Comparison of ENCODE assay signal across 21 mouse cellular contexts in the genomic region with DNA sequence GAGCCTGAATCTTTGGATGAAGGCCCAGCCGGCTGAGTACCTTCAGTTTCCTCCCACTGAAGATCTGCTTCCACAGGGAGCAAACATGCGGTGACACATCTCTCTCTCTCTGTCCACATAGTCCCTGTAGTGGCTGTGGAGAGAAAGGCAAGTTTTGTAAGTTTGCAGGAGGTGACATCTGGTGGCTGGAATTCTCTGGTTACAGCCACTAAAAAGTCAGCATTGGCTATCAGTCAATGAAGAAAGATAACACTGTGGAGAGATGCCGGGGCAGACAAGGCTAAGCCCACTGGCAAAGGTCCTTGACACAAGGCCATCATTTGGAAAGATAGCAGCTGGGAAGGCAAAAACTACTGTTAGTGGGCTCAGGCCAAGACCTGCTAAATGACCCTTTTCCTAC. TPM values are rescaled to one million over a fixed set of nuclear protein-coding genes. Genes with fewer than 3 reads are reported as not detected.
A peak's percentile ranks its signal among the peaks of the same experiment; 100 is the strongest.
DNase-seq lines count a peak whose midpoint lies in the region; ATAC-seq and TF ChIP-seq lines count a peak whose summit lies in the region.
"Had no signal": no experiment of that assay in that cellular context is flagged by ENCODE, and none has a peak within 500 bp of the region (broad histone marks: within the 10 kb centered on the region; RNA-seq: fewer than 3 reads in every experiment).

No protein-coding gene starts in this region.

- TF ChIP-seq CTCF in hindbrain, postnatal 0 days (IDR thresholded peaks at IDR 0.05; ENCODE audit: low read depth) = peak; percentile 60
- peak; percentile 45 for TF ChIP-seq CTCF in lung, postnatal 0 days (IDR thresholded peaks at IDR 0.05)
- no peak for TF ChIP-seq CTCF in lung, adult 2 months (IDR thresholded peaks at IDR 0.05; ENCODE audit: insufficient read depth, low read length)
- TF ChIP-seq CTCF in brain, embryonic 14.5 days (IDR thresholded peaks at IDR 0.05; ENCODE audit: borderline replicate concordance, extremely low read depth, insufficient read depth, insufficient read length) = peak; percentile 3; the same call in 1 of the 2 replicates

- 68% methylated on average over 3 of the region's 3 CpGs for WGBS in hindbrain, postnatal 0 days
- 72% methylated on average over 3 of the region's 3 CpGs for WGBS in hindbrain, embryonic 13.5 days
- WGBS in lung, postnatal 0 days = 23% methylated on average over 3 of the region's 3 CpGs
- WGBS in lung, adult 2 months = 26% methylated on average over 3 of the region's 3 CpGs

- H3K9ac ChIP-seq in hindbrain, postnatal 0 days (replicated peaks; ENCODE audit: low read length) = no peak overlapping the region
- H3K9ac ChIP-seq in hindbrain, embryonic 13.5 days = no peak overlapping the region
- no peak overlapping the region for H3K9ac ChIP-seq in lung, postnatal 0 days (replicated peaks; ENCODE audit: low read depth)
- H3K9ac ChIP-seq: embryonic facial prominence, embryonic 13.5 days; forebrain, embryonic 13.5 days; midbrain, embryonic 15.5 days; neural tube, embryonic 13.5 days had no signal

- no peak for TF ChIP-seq POLR2A in lung, adult 2 months (IDR thresholded peaks at IDR 0.05; ENCODE audit: borderline replicate concordance, extremely low read depth, low read depth, low read length)
- TF ChIP-seq POLR2A in brain, embryonic 14.5 days (IDR thresholded peaks at IDR 0.05; ENCODE audit: borderline replicate concordance, extremely low read depth, insufficient read depth, insufficient read length, poor library complexity, severe bottlenecking) = no peak

- ATAC-seq in hindbrain, postnatal 0 days = no peak
- no peak for ATAC-seq in hindbrain, embryonic 13.5 days (ENCODE audit: low FRiP score)
- ATAC-seq in lung, postnatal 0 days = no peak
- ATAC-seq: forebrain, embryonic 13.5 days; midbrain, embryonic 15.5 days had no signal

- no peaks in the 10 kb centered on the region for H3K36me3 ChIP-seq in hindbrain, postnatal 0 days (ENCODE audit: insufficient read depth, low read length)
- H3K36me3 ChIP-seq in hindbrain, embryonic 13.5 days = no peaks in the 10 kb centered on the region
- no peaks in the 10 kb centered on the region for H3K36me3 ChIP-seq in lung, postnatal 0 days (ENCODE audit: insufficient read depth, low read length)
- H3K36me3 ChIP-seq: embryonic facial prominence, embryonic 13.5 days; midbrain, embryonic 15.5 days; neural tube, embryonic 13.5 days had no signal

- no peak overlapping the region for H3K4me2 ChIP-seq in hindbrain, postnatal 0 days (ENCODE audit: low read depth, low read length)
- no peak overlapping the region for H3K4me2 ChIP-seq in hindbrain, embryonic 13.5 days
- no peak overlapping the region for H3K4me2 ChIP-seq in lung, postnatal 0 days (replicated peaks; ENCODE audit: low read depth, low read length)
- H3K4me2 ChIP-seq: embryonic facial prominence, embryonic 13.5 days; forebrain, embryonic 13.5 days; midbrain, embryonic 15.5 days; neural tube, embryonic 13.5 days had no signal

- H3K9me3 ChIP-seq in hindbrain, postnatal 0 days (ENCODE audit: low read length) = no peaks in the 10 kb centered on the region
- no peaks in the 10 kb centered on the region for H3K9me3 ChIP-seq in hindbrain, embryonic 13.5 days
- no peaks in the 10 kb centered on the region for H3K9me3 ChIP-seq in lung, postnatal 0 days (ENCODE audit: low read length)
- H3K9me3 ChIP-seq: embryonic facial prominence, embryonic 13.5 days; forebrain, embryonic 13.5 days; midbrain, embryonic 15.5 days; neural tube, embryonic 13.5 days had no signal

- no peaks in the 10 kb centered on the region for H3K4me1 ChIP-seq in hindbrain, postnatal 0 days (ENCODE audit: insufficient read depth, low read length)
- H3K4me1 ChIP-seq in hindbrain, embryonic 13.5 days (replicated peaks) = no peaks in the 10 kb centered on the region
- H3K4me1 ChIP-seq in lung, postnatal 0 days (ENCODE audit: insufficient read depth, low read depth, low read length) = no peaks in the 10 kb centered on the region
- no peaks in the 10 kb centered on the region for H3K4me1 ChIP-seq in lung, adult 2 months (ENCODE audit: control insufficient read depth, insufficient read depth, low read length)
- H3K4me1 ChIP-seq: embryonic facial prominence, embryonic 13.5 days; forebrain, embryonic 13.5 days; midbrain, embryonic 15.5 days; neural tube, embryonic 13.5 days had no signal

- no peak overlapping the region for H3K4me3 ChIP-seq in hindbrain, postnatal 0 days (ENCODE audit: low read length)
- H3K4me3 ChIP-seq in hindbrain, embryonic 13.5 days = no peak overlapping the region
- H3K4me3 ChIP-seq in lung, postnatal 0 days (ENCODE audit: low read depth, low read length) = no peak overlapping the region
- no peak overlapping the region for H3K4me3 ChIP-seq in lung, adult 2 months (replicated peaks; ENCODE audit: extremely low read depth, low read depth, low read length)
- H3K4me3 ChIP-seq: embryonic facial prominence, embryonic 13.5 days; forebrain, embryonic 13.5 days; midbrain, embryonic 15.5 days; neural tube, embryonic 13.5 days had no signal

- H3K27me3 ChIP-seq in hindbrain, postnatal 0 days (ENCODE audit: insufficient read depth, low read length) = no peaks in the 10 kb centered on the region
- no peaks in the 10 kb centered on the region for H3K27me3 ChIP-seq in hindbrain, embryonic 13.5 days
- no peaks in the 10 kb centered on the region for H3K27me3 ChIP-seq in lung, postnatal 0 days (replicated peaks; ENCODE audit: insufficient read depth, low read length)
- H3K27me3 ChIP-seq: embryonic facial prominence, embryonic 13.5 days; forebrain, embryonic 13.5 days; midbrain, embryonic 15.5 days; neural tube, embryonic 13.5 days had no signal

- DNase-seq in adrenal gland, adult 2 months = peak; percentile 60
- DNase-seq in adrenal gland, postnatal 25 days = no peak
- no peak for DNase-seq in hindbrain, postnatal 0 days (ENCODE audit: low spot score)
- DNase-seq in lung, postnatal 0 days (ENCODE audit: low spot score) = peak; percentile 17
- no peak for DNase-seq in lung, adult 2 months
- no peak for DNase-seq in brain, embryonic 14.5 days (ENCODE audit: low read depth)
- DNase-seq in urinary bladder, postnatal 14 days (ENCODE audit: low spot score) = no peak
- DNase-seq: cerebellum, postnatal 14 days; gastrocnemius, postnatal 10 days; liver; lung, postnatal 4 days; right cerebral cortex, postnatal 25 days; thymus, postnatal 25 days had no signal

- no peak overlapping the region for H3K27ac ChIP-seq in hindbrain, postnatal 0 days
- no peak overlapping the region for H3K27ac ChIP-seq in hindbrain, embryonic 13.5 days
- H3K27ac ChIP-seq in lung, postnatal 0 days (ENCODE audit: low read length) = no peak overlapping the region
- H3K27ac ChIP-seq: embryonic facial prominence, embryonic 13.5 days; forebrain, embryonic 13.5 days; midbrain, embryonic 15.5 days; neural tube, embryonic 13.5 days had no signal

- TF ChIP-seq EP300 in lung, postnatal 0 days (IDR thresholded peaks at IDR 0.05) = no peak

RNA-seq across cellular contexts. Expression of gene Fkbp6, which starts 12.3 kb away (rescaled TPM):
- not detected for total RNA-seq in adrenal gland, adult 2 months (2021)
- polyA plus RNA-seq in adrenal gland, adult 2 months (2012; rRNA removed) = 0.08 TPM in 1 of 2 replicates, not detected in the other
- 0.30 TPM in 1 of 2 replicates, not detected in the other for total RNA-seq in adrenal gland, postnatal 25 days (2021)
- total RNA-seq in hindbrain, postnatal 0 days (2014; rRNA removed) = not detected in 2 replicates
- 0.14 and 0.29 TPM in 2 replicates for polyA plus RNA-seq in hindbrain, postnatal 0 days (2015; fragmentation: Nextera tagmentation; extraction: Ambion mirVana)
- 0.13 and 0.28 TPM in 2 replicates for polyA plus RNA-seq in hindbrain, embryonic 13.5 days (2015; fragmentation: Nextera tagmentation; extraction: Ambion mirVana)
- polyA plus RNA-seq in lung, postnatal 0 days (2015; fragmentation: Nextera tagmentation; extraction: Ambion mirVana) = not detected in 2 replicates
- not detected in 2 replicates for polyA plus RNA-seq in lung, adult 2 months (2012; rRNA removed)
- 0.06 and 0.40 TPM in 2 replicates for polyA plus RNA-seq in brain, embryonic 14.5 days (2012; rRNA removed)
- total RNA-seq: gastrocnemius, postnatal 10 days had no signal
- polyA plus RNA-seq: embryonic facial prominence, embryonic 13.5 days; forebrain, embryonic 13.5 days; large intestine, adult 2 months; midbrain, embryonic 15.5 days had no signal

RNA-seq across cellular contexts. Expression of gene Trim50, which starts 15.5 kb away (rescaled TPM):
- total RNA-seq in adrenal gland, adult 2 months (2021) = not detected
- 0.09 TPM in 1 of 2 replicates, not detected in the other for polyA plus RNA-seq in adrenal gland, adult 2 months (2012; rRNA removed)
- not detected in 2 replicates for total RNA-seq in adrenal gland, postnatal 25 days (2021)
- total RNA-seq in hindbrain, postnatal 0 days (2014; rRNA removed) = not detected in 2 replicates
- 0.08 TPM in 1 of 2 replicates, not detected in the other for polyA plus RNA-seq in hindbrain, postnatal 0 days (2015; fragmentation: Nextera tagmentation; extraction: Ambion mirVana)
- not detected in 2 replicates for polyA plus RNA-seq in hindbrain, embryonic 13.5 days (2015; fragmentation: Nextera tagmentation; extraction: Ambion mirVana)
- not detected in 2 replicates for polyA plus RNA-seq in lung, postnatal 0 days (2015; fragmentation: Nextera tagmentation; extraction: Ambion mirVana)
- polyA plus RNA-seq in lung, adult 2 months (2012; rRNA removed) = not detected in 2 replicates
- not detected in 2 replicates for polyA plus RNA-seq in brain, embryonic 14.5 days (2012; rRNA removed)
- total RNA-seq: gastrocnemius, postnatal 10 days; heart, postnatal 14 days; left cerebral cortex, postnatal 10 days had no signal
- polyA plus RNA-seq: forebrain, embryonic 13.5 days; large intestine, adult 2 months; midbrain, embryonic 15.5 days; neural tube, embryonic 13.5 days had no signal

RNA-seq across cellular contexts. Expression of gene Nsun5, which starts 32.2 kb away (rescaled TPM):
- total RNA-seq in adrenal gland, adult 2 months (2021) = 10 to 100 TPM; 16.8 to 23.0 TPM
- polyA plus RNA-seq in adrenal gland, adult 2 months (2012; rRNA removed) = 34.1 and 35.0 TPM in 2 replicates
- total RNA-seq in adrenal gland, postnatal 25 days (2021) = 22.6 and 25.0 TPM in 2 replicates
- 17.8 and 22.7 TPM in 2 replicates for total RNA-seq in hindbrain, postnatal 0 days (2014; rRNA removed)
- 18.1 and 19.1 TPM in 2 replicates for polyA plus RNA-seq in hindbrain, postnatal 0 days (2015; fragmentation: Nextera tagmentation; extraction: Ambion mirVana)
- 31.1 and 31.2 TPM in 2 replicates for polyA plus RNA-seq in hindbrain, embryonic 13.5 days (2015; fragmentation: Nextera tagmentation; extraction: Ambion mirVana)
- 13.5 and 13.6 TPM in 2 replicates for polyA plus RNA-seq in lung, postnatal 0 days (2015; fragmentation: Nextera tagmentation; extraction: Ambion mirVana)
- polyA plus RNA-seq in lung, adult 2 months (2012; rRNA removed) = 27.3 and 29.4 TPM in 2 replicates
- polyA plus RNA-seq in brain, embryonic 14.5 days (2012; rRNA removed) = 44.4 and 62.2 TPM in 2 replicates

RNA-seq across cellular contexts. Expression of gene Pom121, which starts 56.8 kb away (rescaled TPM):
- 10 to 100 TPM; 18.7 to 23.3 TPM for total RNA-seq in adrenal gland, adult 2 months (2021)
- polyA plus RNA-seq in adrenal gland, adult 2 months (2012; rRNA removed) = 32.7 and 36.3 TPM in 2 replicates
- 24.6 and 25.7 TPM in 2 replicates for total RNA-seq in adrenal gland, postnatal 25 days (2021)
- total RNA-seq in hindbrain, postnatal 0 days (2014; rRNA removed) = 11.2 and 14.3 TPM in 2 replicates
- polyA plus RNA-seq in hindbrain, postnatal 0 days (2015; fragmentation: Nextera tagmentation; extraction: Ambion mirVana) = 7.5 TPM in 2 replicates
- polyA plus RNA-seq in hindbrain, embryonic 13.5 days (2015; fragmentation: Nextera tagmentation; extraction: Ambion mirVana) = 11.1 TPM in 2 replicates
- 3.9 and 4.7 TPM in 2 replicates for polyA plus RNA-seq in lung, postnatal 0 days (2015; fragmentation: Nextera tagmentation; extraction: Ambion mirVana)
- polyA plus RNA-seq in lung, adult 2 months (2012; rRNA removed) = 18.1 and 19.0 TPM in 2 replicates
- 21.7 and 45.5 TPM in 2 replicates for polyA plus RNA-seq in brain, embryonic 14.5 days (2012; rRNA removed)

Comparison
In these comparisons a context has a peak if more than half of its experiments do, and no peak if none do; other contexts are left out.
1. DNase-seq: peak in adrenal gland, adult 2 months (single experiment) and lung, postnatal 0 days (single experiment); none in adrenal gland, postnatal 25 days (single experiment), hindbrain, postnatal 0 days (single experiment), lung, adult 2 months (single experiment), brain, embryonic 14.5 days (single experiment) and urinary bladder, postnatal 14 days (single experiment).